Mouse (Mus musculus): ENCODE measurements at regions not wholly inside any gene's neighbourhood (a gene's known extent, or its start where the extent isn't known, plus 50 kb on each side); places are given as distances from the start of the nearest gene placed in this dataset.
"Not testable (repeated sequence)": the region's sequence is repeated elsewhere in the genome, so short reads cannot be mapped to it uniquely, and the experiment has no call there.

GRCm38 (mm10) chr12:71526623-71527022 lies 216.9 kb downstream of the Dact1 start:
- DNase-seq (ENCODE audit: low read depth, low spot score), result peak; percentile 13

DNA sequence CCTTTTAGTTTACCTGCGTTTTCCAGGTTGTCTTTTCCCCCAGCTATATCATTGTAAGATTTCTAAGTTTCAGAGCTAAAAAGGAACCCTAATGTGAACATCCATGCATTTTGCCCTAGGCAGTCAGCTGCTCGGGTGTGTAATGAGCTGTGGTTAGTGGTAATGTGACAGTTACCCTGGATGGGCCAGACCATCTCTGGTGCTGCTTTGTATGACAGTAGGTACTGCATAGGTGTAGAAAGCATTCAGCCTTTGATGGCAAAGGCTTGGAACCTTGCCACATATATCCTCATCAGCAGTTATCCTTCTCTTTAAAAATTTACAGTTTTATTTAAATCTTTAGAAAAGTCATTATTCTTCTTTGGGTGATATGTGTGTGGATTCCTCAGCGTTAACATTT lies 222.5 kb downstream of the Dact1 start:
- DNase-seq (ENCODE audit: low read depth, low spot score), result no peak

- peak; percentile 25 for DNase-seq (ENCODE audit: low read depth, low spot score)
Observed at GRCm38 (mm10) chr12:71532708-71533450, 223.2 kb downstream of the Dact1 start.

DNA sequence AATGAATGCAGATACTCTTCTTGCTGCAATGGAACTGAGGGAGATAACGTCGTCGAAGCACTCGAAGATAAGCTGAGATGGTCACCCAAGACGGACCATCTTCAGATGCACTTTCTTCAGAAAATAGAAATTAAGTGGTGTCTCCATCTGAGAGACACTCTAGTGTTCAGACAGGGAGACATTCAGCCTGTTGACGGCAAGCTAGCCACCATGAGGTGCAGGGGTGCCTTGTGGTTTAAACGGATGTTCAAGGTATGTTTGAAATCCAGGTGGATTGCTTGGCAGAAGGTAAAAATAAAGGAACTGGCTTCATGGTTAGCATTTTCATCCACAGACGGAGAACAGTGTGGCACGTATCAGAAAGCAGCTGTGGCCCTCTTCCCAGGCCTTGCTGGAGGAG lies 224.0 kb downstream of the Dact1 start:
- no peak for DNase-seq (ENCODE audit: low read depth, low spot score)

DNA sequence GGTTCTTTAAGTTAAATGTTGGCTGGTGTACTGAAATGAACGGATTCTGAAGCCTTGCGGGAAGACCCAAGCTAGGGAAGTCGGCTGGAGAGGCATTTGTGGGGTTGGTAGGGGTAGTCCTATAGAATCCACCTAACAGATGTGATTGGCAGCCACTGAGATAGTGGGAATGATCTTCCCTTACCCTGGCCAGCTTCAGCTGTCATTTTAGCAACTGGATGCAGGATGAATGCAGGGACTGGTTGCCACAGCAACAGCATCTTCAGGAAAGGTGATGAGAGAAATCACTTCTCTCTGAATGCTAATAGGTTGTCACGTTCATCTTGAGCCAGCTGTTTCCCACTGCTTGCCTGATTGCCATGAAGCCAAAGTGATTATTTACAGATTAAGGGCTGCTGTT lies 224.5 kb downstream of the Dact1 start:
- DNase-seq (ENCODE audit: low read depth, low spot score), result no peak

DNA sequence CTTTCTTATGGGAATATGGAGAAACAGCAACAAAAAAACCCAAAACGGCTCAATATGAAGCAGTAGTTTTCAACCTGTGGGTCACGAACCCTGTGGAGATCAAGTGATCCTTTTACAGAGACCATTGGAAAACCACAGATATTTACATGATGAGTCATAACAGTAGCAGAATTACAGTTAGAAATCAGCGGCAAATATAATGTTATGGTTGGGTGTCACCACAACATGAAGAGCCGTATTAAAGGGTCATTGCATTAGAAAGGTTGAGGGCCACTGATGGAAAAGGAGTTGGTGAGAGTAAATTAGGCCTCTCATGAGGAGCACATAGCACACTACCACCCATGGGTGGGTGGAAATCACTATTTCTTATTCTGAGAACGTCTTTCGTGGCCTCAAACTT lies 225.6 kb downstream of the Dact1 start:
- DNase-seq (ENCODE audit: low read depth, low spot score), result no peak

DNA sequence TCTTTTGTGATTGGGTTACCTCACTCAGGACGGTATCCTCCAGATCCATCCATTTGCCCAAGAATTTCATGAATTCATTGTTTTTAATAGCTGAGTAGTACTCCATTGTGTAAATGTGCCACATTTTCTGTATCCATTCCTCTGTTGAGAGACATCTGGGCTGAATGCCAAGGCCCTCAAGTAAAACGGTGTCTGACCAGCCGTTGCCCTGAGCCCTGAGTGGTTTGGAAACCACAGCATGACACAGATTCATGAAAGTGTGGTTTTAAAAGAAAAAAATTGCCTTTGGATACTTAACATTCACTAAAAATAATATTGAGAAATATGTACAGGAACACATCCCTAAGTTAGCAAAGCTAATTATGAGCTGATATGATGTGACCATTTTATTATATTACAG lies 226.1 kb downstream of the Dact1 start:
- not testable (repeated sequence) for DNase-seq (ENCODE audit: low read depth, low spot score)

GRCm38 (mm10) chr12:71538691-71539090 lies 229.0 kb downstream of the Dact1 start:
- DNase-seq (ENCODE audit: low read depth, low spot score), result no peak

DNA sequence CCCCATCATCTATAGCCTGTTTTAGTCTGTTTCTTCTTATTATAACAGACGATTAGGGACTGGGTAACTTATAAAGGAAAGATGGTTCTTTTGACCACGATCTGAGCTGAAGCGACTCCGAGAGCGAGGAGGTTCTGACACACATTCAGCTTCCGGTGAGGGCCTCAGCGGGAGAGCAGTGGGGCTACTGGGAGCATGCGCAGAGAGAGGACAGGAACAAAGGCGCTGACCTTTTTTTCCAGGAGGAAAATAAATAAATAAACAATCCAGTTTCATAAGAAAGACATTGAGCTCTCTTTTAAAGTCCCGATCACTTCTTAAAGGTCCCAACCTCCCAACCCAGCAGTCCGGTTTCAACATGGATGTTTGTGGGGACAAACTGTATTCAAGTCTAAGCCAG lies 230.6 kb downstream of the Dact1 start:
- no peak for DNase-seq (ENCODE audit: low read depth, low spot score)

DNA sequence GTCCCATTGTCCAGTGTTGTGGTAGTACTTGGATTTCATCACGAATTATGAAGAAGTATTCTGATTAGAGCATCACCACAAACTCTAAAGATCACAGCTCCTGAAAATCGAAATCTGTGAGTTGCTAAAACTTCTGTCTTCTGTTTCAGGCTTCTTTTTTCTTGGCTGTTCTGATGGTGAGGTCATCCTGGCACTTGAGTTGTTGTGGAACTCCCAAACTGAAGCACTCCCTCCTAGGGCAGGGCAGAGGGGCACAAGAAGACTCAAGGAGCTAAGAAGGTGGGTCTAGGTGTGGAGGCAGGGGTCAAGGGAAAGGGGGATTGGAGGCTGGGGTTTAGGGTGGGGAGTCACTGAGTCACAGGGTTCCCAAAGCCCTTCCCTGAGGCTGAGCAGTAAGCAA lies 232.3 kb downstream of the Dact1 start:
- no peak for DNase-seq (ENCODE audit: low read depth, low spot score)

- DNase-seq (ENCODE audit: low read depth, low spot score), result no peak
Observed at GRCm38 (mm10) chr12:71543571-71544119, 234.0 kb downstream of the Dact1 start.

DNA sequence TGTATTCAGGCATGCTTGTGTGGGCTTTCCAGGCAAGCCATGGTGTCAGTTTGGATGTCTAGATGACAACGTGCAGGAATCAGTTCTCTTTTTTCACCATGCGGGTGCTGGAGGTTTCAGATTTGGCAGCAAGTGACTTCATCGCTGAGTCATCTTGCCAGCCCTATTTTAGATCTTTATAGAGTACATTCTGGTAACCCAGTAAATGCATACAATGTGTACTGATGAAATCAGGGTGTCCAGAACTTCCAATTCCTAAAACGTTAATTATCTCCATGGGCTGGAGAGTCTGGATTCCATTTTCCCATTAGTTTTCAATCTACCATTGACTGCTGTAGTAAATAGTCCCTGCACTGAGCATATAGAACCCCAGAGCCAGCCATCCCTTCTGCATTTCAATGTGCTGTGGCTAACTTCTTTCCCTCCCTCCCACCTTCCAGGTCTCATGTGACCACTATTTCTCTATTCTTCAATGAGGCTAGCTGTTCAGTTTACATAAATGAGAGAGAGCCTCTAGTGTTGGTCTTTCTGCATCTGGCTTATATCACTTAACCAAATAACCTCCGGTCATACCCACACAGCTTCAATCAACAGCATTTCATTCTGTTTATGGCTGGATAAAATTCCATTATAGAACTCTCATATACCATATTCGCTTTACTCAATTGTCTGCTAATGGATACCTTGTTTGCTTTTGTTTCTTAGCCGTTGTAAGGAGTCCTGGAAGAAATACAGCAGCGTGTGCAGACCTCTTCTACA lies 234.9 kb downstream of the Dact1 start:
- DNase-seq (ENCODE audit: low read depth, low spot score), result no peak

- DNase-seq (ENCODE audit: low read depth, low spot score), result no peak
Observed at GRCm38 (mm10) chr12:71546523-71547265, 237.0 kb downstream of the Dact1 start.

DNA sequence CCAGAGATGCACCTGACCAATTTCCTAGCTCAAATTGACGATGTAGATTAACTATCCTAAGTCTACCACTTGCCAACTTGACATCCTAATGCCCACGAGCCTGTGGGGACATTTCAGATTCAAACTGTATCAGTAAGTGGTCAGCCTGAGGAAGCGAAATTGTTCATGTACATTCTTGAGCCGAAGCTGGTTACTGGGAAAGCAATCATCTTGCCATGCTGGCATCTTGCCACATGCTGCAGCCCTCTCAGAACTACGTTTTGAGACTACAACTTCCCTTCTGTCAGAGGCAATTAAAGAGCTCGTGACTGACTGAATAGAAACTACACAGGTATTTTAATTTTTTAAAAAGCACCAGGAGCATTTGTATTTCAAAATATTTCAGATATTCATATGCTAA lies 239.7 kb downstream of the Dact1 start:
- DNase-seq (ENCODE audit: low read depth, low spot score), result no peak

GRCm38 (mm10) chr12:71554212-71554611 lies 244.5 kb downstream of the Dact1 start:
- peak; percentile 66 for DNase-seq (ENCODE audit: low read depth, low spot score)

GRCm38 (mm10) chr12:71561259-71561658 lies 251.6 kb downstream of the Dact1 start:
- DNase-seq (ENCODE audit: low read depth, low spot score), result no peak

- DNase-seq (ENCODE audit: low read depth, low spot score), result no peak
Observed at GRCm38 (mm10) chr12:71561918-71562572, 252.4 kb downstream of the Dact1 start.

DNA sequence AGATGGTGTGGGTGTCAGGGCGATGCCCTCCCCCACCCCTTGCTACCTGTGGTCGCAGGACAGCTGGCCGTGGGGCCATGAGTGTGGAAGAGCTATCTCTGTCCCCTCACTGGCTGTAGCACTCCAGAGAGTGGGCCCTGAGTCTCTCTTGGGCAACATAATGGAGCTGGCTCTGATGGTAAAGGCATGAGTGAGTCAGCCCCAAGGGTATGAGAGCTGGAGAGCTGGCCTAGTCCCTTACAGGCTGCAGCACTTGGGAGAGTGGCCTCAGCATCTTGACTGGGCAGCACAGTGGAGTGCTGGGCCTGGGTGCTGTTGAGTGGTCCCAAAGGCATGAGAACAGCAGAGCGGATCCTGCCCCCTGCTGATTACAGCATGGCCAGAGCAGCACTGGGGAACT lies 253.5 kb downstream of the Dact1 start:
- DNase-seq (ENCODE audit: low read depth, low spot score), result no peak

- no peak for DNase-seq (ENCODE audit: low read depth, low spot score)
Observed at GRCm38 (mm10) chr12:71566371-71566770, 256.7 kb downstream of the Dact1 start.

DNA sequence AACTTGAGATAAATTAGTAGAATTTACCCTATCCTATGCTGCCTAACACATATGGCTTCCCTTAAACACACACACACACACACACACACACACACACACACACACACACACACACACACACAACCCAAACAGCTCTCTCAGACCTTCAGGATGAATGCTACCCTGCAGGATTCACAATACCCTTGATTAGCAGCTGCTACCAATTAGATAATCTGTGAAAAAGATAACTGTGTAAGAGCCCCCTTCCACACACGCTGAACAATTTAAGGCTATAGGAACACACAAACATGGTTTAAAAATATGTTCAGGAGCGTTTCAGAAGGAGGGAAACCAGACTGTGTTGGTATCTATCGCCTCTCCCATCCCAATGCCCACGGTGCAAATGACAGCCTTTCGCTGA lies 258.6 kb downstream of the Dact1 start:
- DNase-seq (ENCODE audit: low read depth, low spot score), result no peak

DNA sequence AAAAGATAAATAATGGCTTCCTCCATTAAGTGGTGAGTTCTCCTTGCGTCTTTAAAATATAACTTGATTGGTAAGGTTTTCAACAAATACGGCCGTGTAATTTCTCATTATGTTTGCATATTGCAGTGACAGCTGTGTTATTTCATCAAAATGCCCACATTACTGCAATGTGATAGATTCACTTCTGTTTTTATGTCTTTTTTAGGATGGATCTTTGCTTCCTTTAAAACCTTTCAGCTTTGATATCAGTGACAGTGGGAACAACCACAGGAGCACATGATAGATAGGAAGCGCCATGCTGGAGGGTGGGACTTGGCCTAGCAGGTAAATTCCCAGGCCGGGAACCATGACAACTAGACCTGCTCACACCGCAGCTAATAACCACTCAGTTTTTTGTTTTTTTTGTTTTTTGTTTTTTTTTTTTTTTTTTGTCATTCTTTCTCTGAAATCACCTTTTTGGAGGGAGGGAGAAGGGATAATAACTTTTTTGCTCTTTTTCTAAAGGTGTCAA lies 259.3 kb downstream of the Dact1 start:
- no peak for DNase-seq (ENCODE audit: low read depth, low spot score)
